Mouse (Mus musculus) layer of hippocampus, adult 2 months (tissue): ENCODE results near the gene Cox8a. TPM values are rescaled to one million over a fixed set of nuclear protein-coding genes. Genes with fewer than 3 reads are reported as not detected.

Experiments used
- DNase-seq, 2 experiments: peaks; one replicate each; pipeline ENCODE4 v3.0.0; 2022; ENCODE audit warnings: low spot score in 2 of 2
- H3K27ac ChIP-seq: fragments of 200-600 bp; 2 replicates; pipeline ENCODE4 v1.8.1; 2022
- H3K4me3 ChIP-seq: fragments of 200-600 bp; 2 replicates; pipeline ENCODE4 v1.8.1; 2022; ENCODE audit warnings: mild to moderate bottlenecking
- CTCF ChIP-seq: fragments of 200-600 bp; conservative IDR thresholded peaks from 2 replicates; pipeline ENCODE4 v1.8.1; 2022; ENCODE audit warnings: antibody characterized with exemption, mild to moderate bottlenecking, moderate library complexity
- total RNA-seq, 2 experiments: library from RNA; stranded (reverse); gene quantifications; 2 replicates each; pipeline ENCODE4 v1.2.3; 2021

The Cox8a gene
- total RNA-seq, 2 experiments from 2014 or later, result 959 to 1,016 TPM

DNA sequence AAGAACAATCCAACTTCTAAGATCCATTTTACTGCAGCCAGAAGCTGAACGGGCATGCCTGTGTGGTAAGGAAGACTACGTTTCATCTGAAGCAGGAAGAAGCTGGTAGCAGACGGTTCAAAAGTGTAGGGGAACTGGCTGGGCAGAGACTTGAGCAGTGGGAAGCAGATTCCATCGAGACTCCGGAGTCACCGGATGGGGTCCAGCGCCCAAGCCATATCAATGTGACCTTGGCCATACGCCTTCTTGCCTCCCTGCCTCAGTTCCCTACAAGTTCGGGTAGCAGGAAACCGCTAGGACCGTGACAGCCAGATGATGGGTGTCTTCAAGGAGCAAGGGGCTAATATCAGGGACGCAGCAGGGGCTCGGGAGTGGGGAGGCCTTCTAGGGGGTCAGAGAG is 22.9 kb upstream of the Cox8a start:
- no peak for TF ChIP-seq CTCF
- peak overlapping the region; percentile 65 for H3K4me3 ChIP-seq

GRCm38 (mm10) chr19:7239574-7239973 is 22.2 kb upstream of the Cox8a start:
- Histone ChIP-seq H3K27ac (peak overlapping the region; percentile 88; the same call in 1 of the 2 replicates), H3K4me3 (peak overlapping the region; percentile 65)
- no peak for DNase-seq
- no peak for TF ChIP-seq CTCF

More for the DNA sequence above, 22.9 kb upstream of the Cox8a start:
- no peak for DNase-seq
- H3K27ac ChIP-seq, result peak overlapping the region; percentile 88

DNA sequence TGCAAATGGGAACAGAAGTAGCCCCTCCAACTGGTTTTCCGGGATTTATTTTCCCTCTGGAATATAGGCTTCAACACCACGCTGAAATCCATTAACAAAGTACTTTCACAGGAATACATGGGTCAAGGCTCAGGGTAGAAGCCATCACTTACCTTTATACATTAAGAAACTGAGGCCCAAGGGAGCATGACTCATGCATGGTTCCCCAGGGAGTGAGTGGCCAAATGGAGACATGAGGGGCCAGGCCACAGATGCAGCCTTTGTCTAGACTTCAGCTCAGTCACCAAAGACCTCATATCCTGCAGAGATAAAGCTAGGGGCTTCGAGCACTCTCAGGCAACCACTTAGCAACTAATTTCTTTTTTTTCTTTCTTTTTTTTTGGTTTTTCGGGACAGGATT is 19.3 kb upstream of the Cox8a start:
- no peak for DNase-seq
- Histone ChIP-seq H3K27ac (no peak overlapping the region), H3K4me3 (no peak overlapping the region)
- no peak for TF ChIP-seq CTCF

- no peak for DNase-seq
- H3K4me3 ChIP-seq, result no peak overlapping the region
- H3K27ac ChIP-seq, result no peak overlapping the region
- no peak for TF ChIP-seq CTCF
Observed at GRCm38 (mm10) chr19:7236011-7236410, 18.6 kb upstream of the Cox8a start.

DNA sequence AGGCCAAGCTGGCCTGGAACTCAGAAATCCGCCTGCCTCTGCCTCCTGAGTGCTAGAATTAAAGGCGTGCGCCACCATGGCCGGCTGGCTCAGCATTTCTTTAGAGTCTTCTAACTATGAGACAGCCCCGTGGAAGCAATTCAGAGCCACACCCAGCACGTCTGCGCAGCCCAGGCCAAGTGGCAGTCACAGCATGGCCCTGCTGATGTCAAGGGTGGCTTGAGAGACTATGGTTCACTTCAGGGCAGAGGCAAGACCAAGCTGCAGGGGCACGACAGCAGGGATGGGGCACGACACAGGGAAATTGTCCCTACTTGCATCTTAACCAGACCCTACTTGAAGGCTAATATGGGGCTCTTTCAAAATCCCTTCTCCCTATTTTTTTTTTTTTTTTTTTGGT is 18.0 kb upstream of the Cox8a start:
- Histone ChIP-seq H3K4me3 (no peak overlapping the region), H3K27ac (no peak overlapping the region)
- DNase-seq, result no peak
- no peak for TF ChIP-seq CTCF

GRCm38 (mm10) chr19:7234537-7235221 is 17.3 kb upstream of the Cox8a start:
- peak; percentile 86 to 88 for DNase-seq

DNA sequence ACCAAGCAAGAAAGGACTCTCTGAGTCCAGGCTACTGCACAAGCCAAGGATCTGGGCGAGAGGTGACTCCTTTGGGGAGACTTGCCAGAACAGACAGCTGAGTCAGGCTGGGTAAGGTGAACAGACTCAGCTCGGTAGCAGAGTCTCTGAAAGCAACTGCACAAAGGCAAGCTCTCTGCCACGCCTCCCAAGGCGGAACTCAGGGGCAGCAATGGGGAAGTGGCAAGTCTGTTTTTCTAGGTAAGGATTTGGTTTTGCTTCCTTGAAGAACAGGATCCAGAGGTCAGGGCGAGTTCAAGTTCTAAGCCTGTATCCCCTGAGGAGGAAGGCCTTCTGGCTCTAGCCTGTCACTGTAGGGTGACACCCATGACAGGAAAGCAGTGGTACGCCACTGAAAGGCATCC is 9.1 kb upstream of the Cox8a start:
- TF ChIP-seq CTCF, result no peak
- H3K4me3 ChIP-seq, result no peak overlapping the region
- no peak overlapping the region for H3K27ac ChIP-seq
- no peak for DNase-seq

More at GRCm38 (mm10) chr19:7234537-7235221, 17.3 kb upstream of the Cox8a start:
- TF ChIP-seq CTCF, result peak; percentile 93
- no peak overlapping the region for H3K4me3 ChIP-seq
- H3K27ac ChIP-seq, result 0 out of 2 replicates have a peak overlapping the region, but pooled peaks have one; percentile 32

DNA sequence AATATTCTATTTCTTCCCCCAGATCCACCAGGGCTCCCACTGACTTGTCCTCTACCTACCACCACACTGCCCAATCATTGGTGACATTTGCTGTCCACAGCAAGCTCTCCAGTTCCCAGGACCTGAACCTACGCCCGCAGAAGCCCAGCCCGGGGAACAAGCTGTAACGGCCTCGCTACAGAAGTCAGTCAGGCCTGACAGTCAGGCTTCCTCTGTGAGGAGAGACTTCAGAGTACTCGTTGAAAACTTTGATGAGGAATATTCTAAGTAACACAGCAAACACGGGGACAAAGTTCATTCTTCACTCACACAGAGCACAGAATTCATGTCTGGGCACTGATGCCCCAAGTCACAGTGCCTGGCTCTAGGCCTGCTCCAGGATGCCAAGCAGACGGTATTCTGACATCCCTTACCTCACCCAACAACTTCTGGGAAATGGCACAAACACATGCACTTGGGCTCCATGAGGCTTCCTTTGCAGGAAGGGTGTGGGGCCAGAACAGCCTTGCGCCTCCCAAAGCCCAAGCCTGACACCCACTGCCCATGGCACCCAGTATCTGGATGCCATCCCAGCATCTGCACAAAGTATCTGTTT is 7.8 kb upstream of the Cox8a start:
- Histone ChIP-seq H3K27ac (no peak overlapping the region), H3K4me3 (no peak overlapping the region)
- DNase-seq, result no peak
- no peak for TF ChIP-seq CTCF

GRCm38 (mm10) chr19:7224253-7224652 is 6.8 kb upstream of the Cox8a start:
- no peak overlapping the region for H3K27ac ChIP-seq
- no peak overlapping the region for H3K4me3 ChIP-seq
- no peak for DNase-seq
- TF ChIP-seq CTCF, result no peak

DNA sequence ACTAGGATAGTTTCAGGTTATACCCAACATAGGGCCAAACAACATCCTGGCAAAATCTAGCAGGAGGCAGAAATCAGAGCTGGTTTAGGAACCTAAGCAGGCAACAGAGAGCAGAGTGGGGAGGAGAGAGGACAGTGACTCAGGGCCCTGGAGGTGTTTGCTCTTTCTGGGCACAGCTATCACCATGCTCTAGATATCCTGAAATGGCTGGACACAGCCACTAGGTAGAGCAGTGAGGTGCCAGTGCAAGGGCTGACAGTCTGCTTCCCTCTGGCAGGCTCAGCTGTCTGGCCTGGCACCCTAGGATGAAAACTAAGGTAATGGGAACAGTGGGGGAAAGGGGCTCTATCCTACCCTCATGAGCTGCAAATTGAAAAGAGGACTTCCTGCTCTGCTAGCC is 6.1 kb upstream of the Cox8a start:
- no peak for DNase-seq
- Histone ChIP-seq H3K4me3 (no peak overlapping the region), H3K27ac (no peak overlapping the region)
- no peak for TF ChIP-seq CTCF

GRCm38 (mm10) chr19:7222196-7222595 is 4.8 kb upstream of the Cox8a start:
- Histone ChIP-seq H3K4me3 (no peak overlapping the region), H3K27ac (no peak overlapping the region)
- DNase-seq, result no peak
- no peak for TF ChIP-seq CTCF

- no peak for TF ChIP-seq CTCF
- no peak overlapping the region for H3K27ac ChIP-seq
- no peak for DNase-seq
Observed at GRCm38 (mm10) chr19:7218753-7219152, 1.3 kb upstream of the Cox8a start.

GRCm38 (mm10) chr19:7217926-7218267 is 481 bp upstream of the Cox8a start:
- TF ChIP-seq CTCF, result no peak; the same call in 1 of the 2 replicates
- Histone ChIP-seq H3K4me3 (peak overlapping the region; percentile 96), H3K27ac (no peak overlapping the region)
- no peak for DNase-seq

More at GRCm38 (mm10) chr19:7218753-7219152, 1.3 kb upstream of the Cox8a start:
- H3K4me3 ChIP-seq, result no peak overlapping the region

DNA sequence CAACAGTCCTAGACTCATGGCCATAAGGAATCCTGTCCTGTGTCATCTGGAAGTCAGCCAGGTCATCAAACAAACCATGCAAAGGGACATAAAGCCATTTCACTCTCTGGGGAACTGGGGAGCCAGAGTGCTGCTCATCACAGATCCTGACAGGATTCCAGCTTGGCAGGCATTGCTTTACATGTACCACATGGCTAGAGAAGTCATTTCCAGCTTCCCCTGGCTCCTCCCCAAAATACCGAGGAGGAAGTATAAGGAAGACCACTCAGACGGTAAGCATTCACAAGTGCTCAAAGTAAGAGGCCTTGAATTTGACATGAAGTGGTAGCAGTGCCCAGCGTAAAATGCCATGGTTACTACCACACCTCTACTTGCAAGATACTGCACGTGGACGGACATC is 2.9 kb downstream of the Cox8a start:
- DNase-seq, result peak in 1 of 2 experiments; percentile 30

More for the DNA sequence above, 2.9 kb downstream of the Cox8a start:
- no peak for TF ChIP-seq CTCF
- no peak overlapping the region for H3K27ac ChIP-seq
- peak overlapping the region; percentile 96 for H3K4me3 ChIP-seq
